Mouse (Mus musculus): ENCODE results near the gene H2-M3. TPM values are rescaled to one million over a fixed set of nuclear protein-coding genes. Genes with fewer than 3 reads are reported as not detected.

H2-M3 gene
- polyA plus RNA-seq, 1 experiment from 2014 or later, result 1.2 TPM

GRCm38 (mm10) chr17:37263626-37264025 lies 6.4 kb upstream of the H2-M3 start, which contains the start of gene Olfr98:
Gene Olfr98, minus strand, starts transcription at chr17:37263749.
- Histone ChIP-seq H3K9ac (no peak within 1 kb of the TSS), H3K36me3 (ENCODE audit: insufficient read depth) (no peaks in the 10 kb centered on the region), H3K4me2 (no peak within 1 kb of the TSS), H3K27ac (ENCODE audit: low read depth) (no peak within 1 kb of the TSS), H3K9me3 (ENCODE audit: low read depth, low read length) (no peaks in the 10 kb centered on the region), H3K4me3 (ENCODE audit: low read depth, low read length) (no peak within 1 kb of the TSS), H3K4me1 (ENCODE audit: insufficient read depth) (no peaks in the 10 kb centered on the region), H3K27me3 (ENCODE audit: insufficient read depth, low read length) (no peaks in the 10 kb centered on the region)
- TF ChIP-seq CTCF (IDR thresholded peaks at IDR 0.05; ENCODE audit: low read depth), result no peak
- DNase-seq (no peak), ATAC-seq (ENCODE audit: insufficient read depth) (no peak)
- 70% methylated on average over 1 of the region's 1 CpGs for WGBS

GRCm38 (mm10) chr17:37270702-37271092 lies 677 bp downstream of the H2-M3 start:
- ATAC-seq (ENCODE audit: insufficient read depth), result peak; percentile 46
- Histone ChIP-seq H3K4me3 (ENCODE audit: low read depth, low read length) (peak overlapping the region; percentile 46), H3K27me3 (ENCODE audit: insufficient read depth, low read length) (no peaks in the 10 kb centered on the region), H3K9ac (peak overlapping the region; percentile 29; the same call in 1 of the 2 replicates), H3K4me1 (ENCODE audit: insufficient read depth) (no peaks in the 10 kb centered on the region), H3K9me3 (ENCODE audit: low read depth, low read length) (no peaks in the 10 kb centered on the region), H3K27ac (ENCODE audit: low read depth) (no peak overlapping the region), H3K4me2 (peak overlapping the region; percentile 89), H3K36me3 (ENCODE audit: insufficient read depth) (no peaks in the 10 kb centered on the region)
- peak; percentile 27 for DNase-seq
- 52% methylated on average over 8 of the region's 8 CpGs for WGBS
- no peak for TF ChIP-seq CTCF (IDR thresholded peaks at IDR 0.05; ENCODE audit: low read depth)

GRCm38 (mm10) chr17:37275626-37276248 lies 5.7 kb downstream of the H2-M3 start:
- H3K9ac ChIP-seq, result no peak overlapping the region
- no peak for ATAC-seq (ENCODE audit: insufficient read depth)
- H3K4me3 ChIP-seq (ENCODE audit: low read depth, low read length), result no peak overlapping the region
- no peaks in the 10 kb centered on the region for H3K36me3 ChIP-seq (ENCODE audit: insufficient read depth)
- DNase-seq, result no peak
- TF ChIP-seq CTCF (IDR thresholded peaks at IDR 0.05; ENCODE audit: low read depth), result no peak
- H3K4me2 ChIP-seq, result no peak overlapping the region
- H3K27me3 ChIP-seq (ENCODE audit: insufficient read depth, low read length), result no peaks in the 10 kb centered on the region
- no peak overlapping the region for H3K27ac ChIP-seq (ENCODE audit: low read depth)
- WGBS, result 67% methylated on average over 2 of the region's 2 CpGs
- no peaks in the 10 kb centered on the region for H3K9me3 ChIP-seq (ENCODE audit: low read depth, low read length)
- H3K4me1 ChIP-seq (ENCODE audit: insufficient read depth), result no peaks in the 10 kb centered on the region

- no peak overlapping the region for H3K4me2 ChIP-seq
- ATAC-seq (ENCODE audit: insufficient read depth), result no peak
- no peak for TF ChIP-seq CTCF (IDR thresholded peaks at IDR 0.05; ENCODE audit: low read depth)
Measured at GRCm38 (mm10) chr17:37276573-37276972, 6.6 kb downstream of the H2-M3 start.

GRCm38 (mm10) chr17:37280331-37280730 lies 10.3 kb downstream of the H2-M3 start:
- DNase-seq, result no peak
- no peak for ATAC-seq (ENCODE audit: insufficient read depth)
- TF ChIP-seq CTCF (IDR thresholded peaks at IDR 0.05; ENCODE audit: low read depth), result no peak
- Histone ChIP-seq H3K27me3 (ENCODE audit: insufficient read depth, low read length) (no peaks in the 10 kb centered on the region), H3K4me3 (ENCODE audit: low read depth, low read length) (no peak overlapping the region), H3K27ac (ENCODE audit: low read depth) (no peak overlapping the region), H3K9me3 (ENCODE audit: low read depth, low read length) (no peaks in the 10 kb centered on the region), H3K36me3 (ENCODE audit: insufficient read depth) (no peaks in the 10 kb centered on the region), H3K4me1 (ENCODE audit: insufficient read depth) (no peaks in the 10 kb centered on the region), H3K9ac (no peak overlapping the region), H3K4me2 (no peak overlapping the region)
- 60% methylated on average over 1 of the region's 1 CpGs for WGBS

More at GRCm38 (mm10) chr17:37276573-37276972, 6.6 kb downstream of the H2-M3 start:
- no peak for DNase-seq
- Histone ChIP-seq H3K36me3 (ENCODE audit: insufficient read depth) (no peaks in the 10 kb centered on the region), H3K27me3 (ENCODE audit: insufficient read depth, low read length) (no peaks in the 10 kb centered on the region), H3K9me3 (ENCODE audit: low read depth, low read length) (no peaks in the 10 kb centered on the region), H3K4me3 (ENCODE audit: low read depth, low read length) (no peak overlapping the region), H3K27ac (ENCODE audit: low read depth) (no peak overlapping the region), H3K4me1 (ENCODE audit: insufficient read depth) (no peaks in the 10 kb centered on the region), H3K9ac (no peak overlapping the region)

- ATAC-seq (ENCODE audit: insufficient read depth) (no peak), DNase-seq (no peak)
- no peak within 1 kb of the TSS for H3K4me3 ChIP-seq (ENCODE audit: low read depth, low read length)
- H3K9ac ChIP-seq, result no peak within 1 kb of the TSS
- no peak for TF ChIP-seq CTCF (IDR thresholded peaks at IDR 0.05; ENCODE audit: low read depth)
- H3K27me3 ChIP-seq (ENCODE audit: insufficient read depth, low read length), result no peaks in the 10 kb centered on the region
- WGBS, result 75% methylated on average over 1 of the region's 1 CpGs
- no peaks in the 10 kb centered on the region for H3K36me3 ChIP-seq (ENCODE audit: insufficient read depth)
- H3K27ac ChIP-seq (ENCODE audit: low read depth), result no peak within 1 kb of the TSS
- no peaks in the 10 kb centered on the region for H3K4me1 ChIP-seq (ENCODE audit: insufficient read depth)
- no peak within 1 kb of the TSS for H3K4me2 ChIP-seq
- H3K9me3 ChIP-seq (ENCODE audit: low read depth, low read length), result no peaks in the 10 kb centered on the region
Measured at GRCm38 (mm10) chr17:37283360-37283759, 13.3 kb downstream of the H2-M3 start, which contains the start of gene Olfr99. Gene Olfr99, minus strand, starts transcription at chr17:37283460.

- Histone ChIP-seq H3K9me3 (ENCODE audit: low read depth, low read length) (no peaks in the 10 kb centered on the region), H3K27ac (ENCODE audit: low read depth) (no peak within 1 kb of the TSS), H3K4me1 (ENCODE audit: insufficient read depth) (no peaks in the 10 kb centered on the region), H3K36me3 (ENCODE audit: insufficient read depth) (no peaks in the 10 kb centered on the region), H3K9ac (no peak within 1 kb of the TSS), H3K4me3 (ENCODE audit: low read depth, low read length) (no peak within 1 kb of the TSS), H3K4me2 (no peak within 1 kb of the TSS), H3K27me3 (ENCODE audit: insufficient read depth, low read length) (no peaks in the 10 kb centered on the region)
- DNase-seq (no peak), ATAC-seq (ENCODE audit: insufficient read depth) (no peak)
- 69% methylated on average over 4 of the region's 4 CpGs for WGBS
- no peak for TF ChIP-seq CTCF (IDR thresholded peaks at IDR 0.05; ENCODE audit: low read depth)
Measured at GRCm38 (mm10) chr17:37304213-37304612, 34.2 kb downstream of the H2-M3 start, which contains the start of gene Olfr101. Gene Olfr101, minus strand, starts transcription at chr17:37304313.
